Mouse (Mus musculus) testis, adult 2 months (tissue): ENCODE measurements around the gene Armc12. TPM values are rescaled to one million over a fixed set of nuclear protein-coding genes. Genes with fewer than 3 reads are reported as not detected.

ENCODE experiments used
- H3K27ac ChIP-seq: fragments of 200-500 bp; 2 replicates; pipeline ENCODE4 v1.5.1; 2012; ENCODE audit warnings: low read depth, low read length; ENCODE audit not compliant: control insufficient read depth, insufficient read depth
- H3K27me3 ChIP-seq: fragments of 200-500 bp; 2 replicates; pipeline ENCODE4 v1.6.1; 2012; ENCODE audit warnings: mild to moderate bottlenecking, low read length, moderate library complexity; ENCODE audit not compliant: control insufficient read depth, insufficient read depth
- H3K36me3 ChIP-seq: fragments of 200-500 bp; 2 replicates; pipeline ENCODE4 v1.6.1; 2012; ENCODE audit warnings: mild to moderate bottlenecking, low read length; ENCODE audit not compliant: control insufficient read depth, insufficient read depth
- H3K4me1 ChIP-seq: fragments of 200-500 bp; 2 replicates; pipeline ENCODE4 v1.6.1; 2012; ENCODE audit warnings: low read length; ENCODE audit not compliant: control insufficient read depth, insufficient read depth
- H3K4me3 ChIP-seq: fragments of 200-500 bp; 2 replicates; pipeline ENCODE4 v1.5.1; 2012; ENCODE audit warnings: low read depth, mild to moderate bottlenecking, low read length, moderate library complexity, mixed read lengths; ENCODE audit not compliant: control insufficient read depth
- CTCF ChIP-seq: fragments of 200-500 bp; IDR thresholded peaks from 2 replicates; pipeline ENCODE4 v1.5.1; 2012; ENCODE audit warnings: low read depth, mild to moderate bottlenecking, inconsistent platforms, low read length, moderate library complexity; ENCODE audit not compliant: control insufficient read depth, insufficient read depth, insufficient replicate concordance
- POLR2A ChIP-seq: fragments of 200-500 bp; IDR thresholded peaks from 2 replicates; pipeline ENCODE4 v1.6.1; 2012; ENCODE audit warnings: low read depth, mild to moderate bottlenecking, inconsistent platforms, low read length, moderate library complexity; ENCODE audit not compliant: control insufficient read depth
- polyA plus RNA-seq: library from polyadenylated mRNA; depleted of rRNA; stranded (reverse); fragments of >200 nt; gene quantifications from 2 replicates; pipeline ENCODE4 v1.2.3, GENCODE M21; 2012

Gene Armc12
- polyA plus RNA-seq, 1 experiment = 513 TPM

- H3K36me3 ChIP-seq = no peaks in the 10 kb centered on the region
- no peak for TF ChIP-seq POLR2A
- no peak for TF ChIP-seq CTCF
- no peak overlapping the region for H3K4me3 ChIP-seq
- H3K27ac ChIP-seq = peak overlapping the region; percentile 18; the same call in 1 of the 2 replicates
- H3K4me1 ChIP-seq = peaks cover 18% of the 10 kb centered on the region
- H3K27me3 ChIP-seq = no peaks in the 10 kb centered on the region
Observed at GRCm38 (mm10) chr17:28488258-28489013, 42.2 kb upstream of the Armc12 start.

GRCm38 (mm10) chr17:28491035-28491770 is 39.4 kb upstream of the Armc12 start:
- TF ChIP-seq CTCF = no peak
- TF ChIP-seq POLR2A = no peak
- Histone ChIP-seq H3K4me1 (peaks cover 10% of the 10 kb centered on the region), H3K27ac (no peak overlapping the region), H3K27me3 (no peaks in the 10 kb centered on the region), H3K4me3 (no peak overlapping the region), H3K36me3 (no peaks in the 10 kb centered on the region)

- no peak for TF ChIP-seq CTCF
- no peak for TF ChIP-seq POLR2A
- Histone ChIP-seq H3K36me3 (no peaks in the 10 kb centered on the region), H3K27ac (no peak overlapping the region), H3K27me3 (no peaks in the 10 kb centered on the region), H3K4me1 (no peaks in the 10 kb centered on the region), H3K4me3 (no peak overlapping the region)
Observed at GRCm38 (mm10) chr17:28495832-28496231, 34.8 kb upstream of the Armc12 start.

- Histone ChIP-seq H3K36me3 (no peaks in the 10 kb centered on the region), H3K4me1 (no peaks in the 10 kb centered on the region), H3K27me3 (no peaks in the 10 kb centered on the region), H3K27ac (no peak overlapping the region), H3K4me3 (no peak overlapping the region)
- no peak for TF ChIP-seq CTCF
- no peak for TF ChIP-seq POLR2A
Observed at GRCm38 (mm10) chr17:28499190-28499589, 31.4 kb upstream of the Armc12 start.

- Histone ChIP-seq H3K36me3 (no peaks in the 10 kb centered on the region), H3K27me3 (no peaks in the 10 kb centered on the region), H3K4me1 (no peaks in the 10 kb centered on the region; the same call in 1 of the 2 replicates), H3K4me3 (no peak overlapping the region), H3K27ac (no peak overlapping the region)
- TF ChIP-seq POLR2A (no peak), CTCF (no peak)
Observed at GRCm38 (mm10) chr17:28500465-28500864, 30.1 kb upstream of the Armc12 start.

- Histone ChIP-seq H3K4me1 (peaks cover 6% of the 10 kb centered on the region), H3K27ac (no peak overlapping the region), H3K4me3 (no peak overlapping the region), H3K36me3 (no peaks in the 10 kb centered on the region), H3K27me3 (no peaks in the 10 kb centered on the region)
- TF ChIP-seq CTCF (no peak), POLR2A (no peak)
Observed at GRCm38 (mm10) chr17:28502196-28502821, 28.3 kb upstream of the Armc12 start.

GRCm38 (mm10) chr17:28504182-28504581 is 26.4 kb upstream of the Armc12 start:
- H3K27ac ChIP-seq = peak overlapping the region; percentile 45; the same call in 1 of the 2 replicates
- TF ChIP-seq POLR2A (no peak), CTCF (no peak)
- H3K4me1 ChIP-seq = peaks cover 9% of the 10 kb centered on the region
- no peak overlapping the region for H3K4me3 ChIP-seq
- H3K36me3 ChIP-seq = no peaks in the 10 kb centered on the region
- no peaks in the 10 kb centered on the region for H3K27me3 ChIP-seq
